Mouse (Mus musculus) forebrain, embryonic 10.5 days (tissue): Measurements from ENCODE around the gene Rdm1. TPM values are rescaled to one million over a fixed set of nuclear protein-coding genes. Genes with fewer than 3 reads are reported as not detected.
"Not testable (repeated sequence)": the region's sequence is repeated elsewhere in the genome, so short reads cannot be mapped to it uniquely, and the experiment has no call there.

Experiments used
- DNase-seq: peaks from one replicate; pipeline ENCODE4 v3.0.0-alpha.2; 2017; ENCODE audit warnings: low spot score; ENCODE audit errors: extremely low spot score
- H3K27ac ChIP-seq: fragments of 300-500 bp; sonication (generic); 2 replicates; pipeline ENCODE4 v1.5.1; 2016; ENCODE audit warnings: mild to moderate bottlenecking
- H3K27me3 ChIP-seq: fragments of 300-500 bp; sonication (generic); 2 replicates; pipeline ENCODE4 v1.6.1; 2016; ENCODE audit warnings: mild to moderate bottlenecking; ENCODE audit not compliant: poor library complexity, severe bottlenecking
- H3K36me3 ChIP-seq: fragments of 300-500 bp; sonication (generic); replicated peaks from 2 replicates; pipeline ENCODE4 v1.6.1; 2016; ENCODE audit warnings: mild to moderate bottlenecking, moderate library complexity
- H3K4me1 ChIP-seq: fragments of 300-500 bp; sonication (generic); 2 replicates; pipeline ENCODE4 v1.6.1; 2016
- H3K4me3 ChIP-seq: fragments of 300-500 bp; sonication (generic); 2 replicates; pipeline ENCODE4 v1.5.1; 2016; ENCODE audit warnings: mild to moderate bottlenecking, moderate library complexity
- H3K9me3 ChIP-seq: fragments of 300-500 bp; sonication (generic); 2 replicates; pipeline ENCODE4 v1.6.1; 2016; ENCODE audit warnings: mild to moderate bottlenecking, moderate library complexity
- WGBS: fragments of 180-500 bp; shearing (Covaris S2); methylation state at CpG from one replicate; pipeline ENCODE4 v1.1.7; 2016; 5-methylcytosine and 5-hydroxymethylcytosine counted together
- polyA plus RNA-seq: library from polyadenylated mRNA; unstranded; fragments of >200 nt; fragmentation: Nextera tagmentation; extraction: Ambion mirVana; gene quantifications from 2 replicates; pipeline ENCODE4 v1.2.1, GENCODE M21; 2016

Gene Rdm1
- polyA plus RNA-seq, 1 experiment from 2014 or later: 33.9 TPM

- Histone ChIP-seq H3K27me3 (no peaks in the 10 kb centered on the region), H3K27ac (peak overlapping the region; percentile 98), H3K4me1 (peaks cover 21% of the 10 kb centered on the region), H3K4me3 (peak overlapping the region; percentile 68), H3K36me3 (no peaks in the 10 kb centered on the region), H3K9me3 (no peaks in the 10 kb centered on the region)
- WGBS: 6% methylated on average over 8 of the region's 8 CpGs
- no peak for DNase-seq
These were observed 373 bp upstream of the Rdm1 start for GRCm38 (mm10) chr11:101626649-101626994.

- peak; percentile 95 for DNase-seq
- Histone ChIP-seq H3K4me3 (peak overlapping the region; percentile 68), H3K27ac (peak overlapping the region; percentile 98), H3K27me3 (no peaks in the 10 kb centered on the region), H3K4me1 (peaks cover 21% of the 10 kb centered on the region), H3K9me3 (no peaks in the 10 kb centered on the region), H3K36me3 (no peaks in the 10 kb centered on the region; the same call in 1 of the 2 replicates)
- under 1% methylated on average over 33 of the region's 33 CpGs for WGBS
These were observed 1.0 kb downstream of the Rdm1 start for GRCm38 (mm10) chr11:101627857-101628559.

DNA sequence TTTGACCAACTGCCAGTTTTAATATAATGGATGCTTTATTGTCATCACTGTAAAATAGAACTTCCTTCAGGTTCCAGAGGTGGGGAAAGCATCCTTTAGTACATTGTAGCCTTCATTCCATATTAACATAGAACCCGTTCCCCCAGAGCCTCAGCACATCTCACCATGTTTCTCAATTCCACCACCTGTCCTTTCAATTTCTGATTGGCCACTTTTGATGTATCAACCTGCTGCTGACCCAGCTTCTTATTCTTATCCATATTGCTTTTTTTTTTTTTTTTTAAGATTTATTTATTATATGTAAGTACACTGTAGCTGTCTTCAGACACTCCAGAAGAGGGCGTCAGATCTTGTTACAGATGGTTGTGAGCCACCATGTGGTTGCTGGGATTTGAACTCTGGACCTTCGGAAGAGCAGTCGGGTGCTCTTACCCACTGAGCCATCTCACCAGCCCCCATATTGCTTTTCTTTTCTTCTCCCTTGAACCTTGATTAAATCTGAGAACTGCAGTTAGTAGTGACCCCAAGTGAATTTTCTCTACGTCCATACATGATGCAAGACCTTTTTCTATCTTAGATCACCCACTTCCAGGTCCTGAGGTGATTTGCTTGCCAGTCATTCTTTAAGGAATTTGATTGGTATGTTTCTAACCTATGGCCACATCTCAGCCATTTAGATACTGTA, 1.9 kb downstream of the Rdm1 start:
- Histone ChIP-seq H3K27ac (0 out of 2 replicates have a peak overlapping the region, but pooled peaks have one; percentile 98), H3K4me1 (peaks cover 21% of the 10 kb centered on the region), H3K4me3 (peak overlapping the region; percentile 68)
- H3K27me3 ChIP-seq, H3K9me3 ChIP-seq, DNase-seq, H3K36me3 ChIP-seq: not testable (repeated sequence)
- WGBS: 81% methylated on average over 4 of the region's 5 CpGs

DNA sequence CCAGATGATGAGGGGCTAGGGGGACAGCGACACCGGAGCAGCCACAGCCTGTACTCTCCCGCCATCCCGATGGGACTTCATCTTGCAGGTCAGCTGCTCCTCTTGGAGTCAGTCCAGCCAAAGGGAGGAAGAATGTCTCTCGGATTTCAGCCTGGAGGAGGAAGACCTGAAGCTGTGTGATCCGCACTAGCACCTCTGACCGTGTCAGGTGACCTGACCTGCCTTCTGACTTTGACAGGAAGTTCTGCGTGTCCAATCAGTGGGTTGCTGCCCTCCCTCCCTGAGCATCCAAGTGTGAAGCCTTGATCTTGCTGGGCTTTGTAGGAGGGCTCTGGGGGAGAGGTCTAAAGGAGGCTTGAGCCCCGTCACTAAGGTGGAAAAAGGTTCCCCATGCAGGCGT, 8.7 kb downstream of the Rdm1 start:
- Histone ChIP-seq H3K36me3 (peaks cover 19% of the 10 kb centered on the region), H3K27ac (no peak overlapping the region), H3K27me3 (no peaks in the 10 kb centered on the region), H3K9me3 (no peaks in the 10 kb centered on the region), H3K4me3 (no peak overlapping the region), H3K4me1 (0 out of 2 replicates have a peak, but pooled peaks cover under 1% of the 10 kb centered on the region)
- WGBS: 87% methylated on average over 10 of the region's 10 CpGs
- no peak for DNase-seq

GRCm38 (mm10) chr11:101639761-101640160, 12.8 kb downstream of the Rdm1 start:
- H3K4me1 ChIP-seq: peaks cover 10% of the 10 kb centered on the region
- DNase-seq: no peak
- no peaks in the 10 kb centered on the region for H3K27me3 ChIP-seq
- peaks cover 14% of the 10 kb centered on the region for H3K36me3 ChIP-seq
- H3K4me3 ChIP-seq: no peak overlapping the region
- H3K27ac ChIP-seq: no peak overlapping the region
- WGBS: 88% methylated on average over 4 of the region's 4 CpGs
- no peaks in the 10 kb centered on the region for H3K9me3 ChIP-seq

DNA sequence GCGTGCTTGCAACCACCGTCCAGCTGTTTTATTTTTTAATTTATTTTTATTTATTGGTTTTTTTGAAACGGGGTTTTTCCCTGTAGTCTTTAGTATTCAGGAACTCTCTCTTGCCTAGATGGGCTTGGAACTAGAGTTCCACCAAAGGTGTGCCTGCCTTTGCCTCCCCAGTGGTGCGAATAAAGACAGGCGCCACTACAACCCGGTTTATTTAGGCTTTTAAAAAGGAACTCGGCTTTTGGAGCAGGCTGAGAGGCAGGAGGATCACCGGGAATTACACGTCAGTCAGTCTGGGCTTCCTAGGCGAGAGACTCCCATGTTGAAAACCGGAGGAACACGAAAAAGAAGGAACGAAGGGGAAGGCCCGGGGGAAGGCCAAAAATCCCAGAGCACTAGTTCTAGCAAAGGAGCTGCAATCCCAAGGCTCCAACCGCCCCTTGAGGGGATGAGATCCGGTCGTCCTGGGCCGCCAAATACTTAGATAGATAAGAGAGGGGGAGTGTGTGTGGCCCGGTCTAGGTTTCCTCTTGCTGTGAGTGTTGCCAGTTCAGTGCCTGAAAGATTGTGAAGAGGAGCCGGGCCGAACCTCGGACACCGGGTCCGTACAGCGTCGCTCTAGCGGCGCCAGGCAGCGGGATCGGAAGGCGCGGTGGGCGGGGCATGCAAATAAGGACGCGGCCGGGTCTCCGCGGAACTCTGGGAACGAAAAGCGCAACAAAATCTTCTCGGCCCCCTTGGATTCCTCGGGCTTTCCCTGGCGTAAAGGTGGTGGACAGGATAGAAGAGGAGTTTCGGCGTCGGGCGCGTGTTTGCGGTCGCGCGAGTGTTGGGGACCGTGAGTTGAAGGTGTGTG, 14.1 kb downstream of the Rdm1 start:
- not testable (repeated sequence) for H3K36me3 ChIP-seq, H3K4me1 ChIP-seq, H3K27me3 ChIP-seq, H3K9me3 ChIP-seq
- DNase-seq: peak; percentile 76
- Histone ChIP-seq H3K27ac (peak overlapping the region; percentile 88), H3K4me3 (peak overlapping the region; percentile 46)
- WGBS: 6% methylated on average over 53 of the region's 53 CpGs

- peak overlapping the region; percentile 88 for H3K27ac ChIP-seq
- WGBS: 9% methylated on average over 14 of the region's 26 CpGs
- H3K36me3 ChIP-seq, H3K9me3 ChIP-seq, H3K27me3 ChIP-seq, H3K4me3 ChIP-seq: not testable (repeated sequence)
- DNase-seq: peak; percentile 79
- peaks cover 15% of the 10 kb centered on the region for H3K4me1 ChIP-seq
These were observed 15.0 kb downstream of the Rdm1 start for GRCm38 (mm10) chr11:101641710-101642642.

- DNase-seq: no peak
- H3K36me3 ChIP-seq: no peaks in the 10 kb centered on the region
- WGBS: 47% methylated on average over 5 of the region's 5 CpGs
These were observed 15.9 kb downstream of the Rdm1 start for GRCm38 (mm10) chr11:101642931-101643330.

DNA sequence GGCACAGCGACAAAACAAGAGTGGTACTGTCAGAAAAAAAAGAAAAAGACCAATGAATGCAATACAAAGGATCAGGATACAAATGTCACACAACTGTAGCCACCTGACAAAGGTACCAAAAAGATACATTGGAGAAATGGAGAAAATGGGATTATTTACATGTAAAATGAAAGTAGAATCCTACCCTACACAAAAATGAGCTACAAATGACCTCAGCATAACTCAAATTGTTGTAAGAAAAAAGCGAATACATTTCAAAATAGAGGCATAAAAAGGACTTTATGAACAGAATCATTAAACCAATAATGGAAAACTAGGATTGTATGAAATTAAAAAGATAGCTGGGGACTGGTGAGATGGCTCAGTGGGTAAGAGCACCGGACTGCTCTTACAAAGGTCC, 17.6 kb downstream of the Rdm1 start:
- Histone ChIP-seq H3K36me3 (no peaks in the 10 kb centered on the region), H3K4me3 (no peak overlapping the region), H3K4me1 (peaks cover 15% of the 10 kb centered on the region), H3K27ac (no peak overlapping the region), H3K27me3 (no peaks in the 10 kb centered on the region), H3K9me3 (no peaks in the 10 kb centered on the region)
- no peak for DNase-seq
- 62% methylated on average over 3 of the region's 3 CpGs for WGBS

More at GRCm38 (mm10) chr11:101642931-101643330, 15.9 kb downstream of the Rdm1 start:
- Histone ChIP-seq H3K4me3 (no peak overlapping the region), H3K4me1 (peaks cover 15% of the 10 kb centered on the region), H3K27me3 (no peaks in the 10 kb centered on the region), H3K9me3 (no peaks in the 10 kb centered on the region), H3K27ac (no peak overlapping the region)

- H3K27ac ChIP-seq, H3K27me3 ChIP-seq, H3K36me3 ChIP-seq, H3K9me3 ChIP-seq, H3K4me3 ChIP-seq, DNase-seq: not testable (repeated sequence)
- 4% methylated on average over 4 of the region's 4 CpGs for WGBS
- peaks cover 15% of the 10 kb centered on the region for H3K4me1 ChIP-seq
These were observed 18.0 kb downstream of the Rdm1 start for GRCm38 (mm10) chr11:101645043-101645410.

DNA sequence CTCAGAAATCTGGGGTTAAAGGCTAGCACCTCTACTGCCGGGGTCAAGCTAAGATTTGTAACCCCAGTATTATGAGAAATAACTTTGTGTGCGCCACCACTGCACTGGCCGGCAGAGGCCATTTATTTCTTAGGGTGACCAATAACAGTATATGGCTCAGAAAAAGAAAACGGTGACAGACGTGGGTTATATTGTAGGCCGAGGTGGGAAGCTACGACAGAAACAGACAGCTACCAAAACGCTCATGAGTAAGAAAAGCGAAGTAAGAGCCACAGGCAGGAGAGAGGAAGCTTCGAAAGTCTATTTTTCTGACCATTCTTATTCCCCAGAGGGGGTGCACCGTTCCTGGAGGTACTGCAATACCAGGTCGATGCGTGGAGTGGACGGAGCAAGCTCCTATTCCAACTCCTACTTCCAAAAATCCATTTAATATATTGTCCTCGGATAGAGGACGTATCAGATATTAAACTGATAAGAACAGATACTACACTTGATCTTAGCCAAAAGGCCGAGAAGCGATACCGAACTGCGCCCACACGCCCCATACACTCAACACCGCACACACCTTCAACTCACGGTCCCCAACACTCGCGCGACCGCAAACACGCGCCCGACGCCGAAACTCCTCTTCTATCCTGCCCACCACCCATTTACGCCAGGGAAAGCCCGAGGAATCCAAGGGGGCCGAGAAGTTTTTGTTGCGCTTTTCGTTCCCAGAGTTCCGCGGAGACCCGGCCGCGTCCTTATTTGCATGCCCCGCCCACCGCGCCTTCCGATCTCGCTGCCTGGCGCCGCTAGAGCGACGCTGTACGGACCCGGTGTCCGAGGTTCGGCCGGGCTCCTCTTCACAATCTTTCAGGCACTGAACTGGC, 18.7 kb downstream of the Rdm1 start:
- H3K9me3 ChIP-seq, H3K36me3 ChIP-seq, H3K27me3 ChIP-seq: not testable (repeated sequence)
- under 1% methylated on average over 45 of the region's 56 CpGs for WGBS
- Histone ChIP-seq H3K4me3 (peak overlapping the region; percentile 43), H3K27ac (peak overlapping the region; percentile 94), H3K4me1 (peaks cover 15% of the 10 kb centered on the region)
- DNase-seq: peak; percentile 81
